Mouse (Mus musculus) NIH3T3 (cell line): Measurements from ENCODE around the gene Ndnf.

Experiments
- DNase-seq: peaks from one replicate; pipeline ENCODE4 v3.0.0-alpha.2; 2012; ENCODE audit warnings: low read depth

The Ndnf gene

GRCm38 (mm10) chr6:65758214-65758613 lies 86.8 kb downstream of the Ndnf start:
- DNase-seq, result no peak

DNA sequence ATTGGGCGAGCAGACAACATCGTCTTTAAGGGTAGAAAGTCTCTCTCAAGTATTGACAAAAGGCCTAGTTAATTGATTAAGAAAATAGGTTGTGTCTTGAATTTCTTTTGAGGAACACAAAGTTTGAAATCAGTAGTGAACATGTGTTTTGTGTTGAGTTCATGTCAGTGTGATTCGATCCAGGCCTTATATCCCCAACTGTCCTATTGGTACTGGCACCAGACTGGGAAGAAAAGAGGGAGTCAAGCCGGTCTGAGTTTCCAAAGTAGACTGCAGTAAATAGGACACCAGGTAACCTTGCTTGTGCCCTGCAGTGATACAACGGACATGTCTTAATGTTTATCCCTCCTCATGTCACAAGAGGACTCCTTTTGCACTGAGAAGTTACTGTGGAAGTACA lies 87.8 kb downstream of the Ndnf start:
- no peak for DNase-seq

- DNase-seq, result no peak
Measured at GRCm38 (mm10) chr6:65760073-65760472, 88.7 kb downstream of the Ndnf start.
